Mouse (Mus musculus): ENCODE results near the gene Ptpre. TPM values are rescaled to one million over a fixed set of nuclear protein-coding genes. Genes with fewer than 3 reads are reported as not detected.
A peak's percentile ranks its signal among the peaks of the same experiment; 100 is the strongest.

Ptpre gene
- polyA plus RNA-seq, 1 experiment from 2014 or later = 2.7 TPM

GRCm38 (mm10) chr7:135556663-135557402 is 19.6 kb downstream of the Ptpre start:
- no peak overlapping the region for H3K4me2 ChIP-seq (replicated peaks; ENCODE audit: low read depth, low read length)
- H3K36me3 ChIP-seq (ENCODE audit: control insufficient read depth, insufficient read depth, low read length) = no peaks in the 10 kb centered on the region
- no peaks in the 10 kb centered on the region for H3K9me3 ChIP-seq (ENCODE audit: control insufficient read depth, low read depth, low read length)
- no peaks in the 10 kb centered on the region for H3K27me3 ChIP-seq (ENCODE audit: control insufficient read depth, insufficient read depth, low read length)
- no peak overlapping the region for H3K27ac ChIP-seq (ENCODE audit: low read length)
- H3K4me3 ChIP-seq (ENCODE audit: low read depth, low read length) = no peak overlapping the region
- no peak overlapping the region for H3K9ac ChIP-seq (replicated peaks; ENCODE audit: low read depth, low read length)
- H3K4me1 ChIP-seq (ENCODE audit: control insufficient read depth, insufficient read depth, low read length) = no peaks in the 10 kb centered on the region
- 89% methylated on average over 3 of the region's 3 CpGs for WGBS
- ATAC-seq (ENCODE audit: insufficient number of reproducible peaks, insufficient read depth, low FRiP score, low read depth) = no peak

DNA sequence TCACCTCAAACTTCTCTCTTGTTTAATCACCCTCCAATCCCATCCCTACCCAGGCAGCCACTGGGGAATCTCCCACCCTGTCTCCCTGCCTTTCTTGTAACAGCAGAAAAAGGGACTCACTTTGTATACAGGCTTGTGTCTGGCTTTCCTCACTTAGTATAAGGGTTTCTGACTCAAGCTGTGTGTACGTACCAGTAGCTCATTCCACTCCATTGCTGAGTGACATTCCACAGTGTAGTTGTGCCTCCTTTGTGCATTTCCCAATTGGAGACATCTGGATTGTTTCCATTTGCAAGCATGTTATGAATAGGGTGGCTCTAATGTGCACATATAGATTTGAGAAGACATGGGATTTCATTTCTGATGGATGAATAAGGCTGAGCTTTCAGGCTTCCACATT is 23.0 kb downstream of the Ptpre start:
- ATAC-seq (ENCODE audit: insufficient number of reproducible peaks, insufficient read depth, low FRiP score, low read depth) = no peak
- no peaks in the 10 kb centered on the region for H3K4me1 ChIP-seq (ENCODE audit: control insufficient read depth, insufficient read depth, low read length)
- H3K27ac ChIP-seq (ENCODE audit: low read length) = no peak overlapping the region
- WGBS = 33% methylated on average over 1 of the region's 1 CpGs
- H3K4me3 ChIP-seq (ENCODE audit: low read depth, low read length) = no peak overlapping the region
- no peak overlapping the region for H3K9ac ChIP-seq (replicated peaks; ENCODE audit: low read depth, low read length)
- no peak overlapping the region for H3K4me2 ChIP-seq (replicated peaks; ENCODE audit: low read depth, low read length)
- H3K36me3 ChIP-seq (ENCODE audit: control insufficient read depth, insufficient read depth, low read length) = no peaks in the 10 kb centered on the region
- no peaks in the 10 kb centered on the region for H3K27me3 ChIP-seq (ENCODE audit: control insufficient read depth, insufficient read depth, low read length)
- H3K9me3 ChIP-seq (ENCODE audit: control insufficient read depth, low read depth, low read length) = no peaks in the 10 kb centered on the region

DNA sequence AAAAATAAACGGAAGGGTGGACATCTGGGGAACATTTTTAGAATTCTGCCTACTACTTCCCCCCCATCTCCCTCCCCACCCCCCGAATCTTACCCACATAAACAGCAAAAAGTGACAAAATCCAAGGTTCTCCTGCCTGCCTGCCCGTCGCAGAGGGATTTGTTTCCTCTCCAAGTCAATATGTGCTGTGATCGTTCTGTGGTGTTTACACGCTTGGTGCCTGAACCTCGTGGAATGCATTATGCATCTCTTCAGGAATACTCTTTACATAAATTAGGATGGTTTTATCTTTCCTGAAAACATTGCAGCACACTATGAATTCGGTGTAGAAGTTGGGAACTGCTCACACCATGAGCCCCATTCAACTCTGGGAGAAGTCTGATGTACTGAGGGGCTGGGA is 26.7 kb downstream of the Ptpre start:
- Histone ChIP-seq H3K4me2 (replicated peaks; ENCODE audit: low read depth, low read length) (no peak overlapping the region), H3K27ac (ENCODE audit: low read length) (no peak overlapping the region), H3K9ac (replicated peaks; ENCODE audit: low read depth, low read length) (no peak overlapping the region), H3K4me1 (ENCODE audit: control insufficient read depth, insufficient read depth, low read length) (no peaks in the 10 kb centered on the region), H3K9me3 (ENCODE audit: control insufficient read depth, low read depth, low read length) (no peaks in the 10 kb centered on the region), H3K4me3 (ENCODE audit: low read depth, low read length) (no peak overlapping the region), H3K27me3 (ENCODE audit: control insufficient read depth, insufficient read depth, low read length) (no peaks in the 10 kb centered on the region), H3K36me3 (ENCODE audit: control insufficient read depth, insufficient read depth, low read length) (no peaks in the 10 kb centered on the region)
- no peak for ATAC-seq (ENCODE audit: insufficient number of reproducible peaks, insufficient read depth, low FRiP score, low read depth)
- 77% methylated on average over 8 of the region's 8 CpGs for WGBS

DNA sequence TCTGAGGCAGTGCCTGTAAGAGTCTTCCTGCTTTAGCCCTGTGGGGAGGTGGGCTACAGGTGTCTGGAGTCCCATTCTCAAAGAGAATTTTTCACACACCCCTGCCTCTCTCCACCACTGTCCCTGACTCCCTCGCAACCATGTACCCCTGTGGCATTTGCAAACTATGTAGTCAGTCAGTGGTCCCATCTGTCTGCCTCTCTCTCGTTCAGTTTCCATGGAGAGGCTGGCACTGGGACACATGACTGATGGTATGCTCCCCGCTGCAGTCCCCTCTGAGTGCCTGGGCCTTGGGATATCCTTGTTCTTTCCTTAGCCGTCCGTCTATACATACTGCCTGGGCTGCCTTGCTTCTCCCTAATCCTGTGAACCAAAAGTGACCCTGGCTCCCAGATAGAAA is 28.7 kb downstream of the Ptpre start:
- no peak for ATAC-seq (ENCODE audit: insufficient number of reproducible peaks, insufficient read depth, low FRiP score, low read depth)
- Histone ChIP-seq H3K27ac (ENCODE audit: low read length) (no peak overlapping the region), H3K9ac (replicated peaks; ENCODE audit: low read depth, low read length) (no peak overlapping the region), H3K36me3 (ENCODE audit: control insufficient read depth, insufficient read depth, low read length) (no peaks in the 10 kb centered on the region), H3K4me1 (ENCODE audit: control insufficient read depth, insufficient read depth, low read length) (no peaks in the 10 kb centered on the region), H3K4me2 (replicated peaks; ENCODE audit: low read depth, low read length) (no peak overlapping the region), H3K4me3 (ENCODE audit: low read depth, low read length) (no peak overlapping the region), H3K27me3 (ENCODE audit: control insufficient read depth, insufficient read depth, low read length) (no peaks in the 10 kb centered on the region), H3K9me3 (ENCODE audit: control insufficient read depth, low read depth, low read length) (no peaks in the 10 kb centered on the region)
- WGBS = 79% methylated on average over 5 of the region's 5 CpGs

DNA sequence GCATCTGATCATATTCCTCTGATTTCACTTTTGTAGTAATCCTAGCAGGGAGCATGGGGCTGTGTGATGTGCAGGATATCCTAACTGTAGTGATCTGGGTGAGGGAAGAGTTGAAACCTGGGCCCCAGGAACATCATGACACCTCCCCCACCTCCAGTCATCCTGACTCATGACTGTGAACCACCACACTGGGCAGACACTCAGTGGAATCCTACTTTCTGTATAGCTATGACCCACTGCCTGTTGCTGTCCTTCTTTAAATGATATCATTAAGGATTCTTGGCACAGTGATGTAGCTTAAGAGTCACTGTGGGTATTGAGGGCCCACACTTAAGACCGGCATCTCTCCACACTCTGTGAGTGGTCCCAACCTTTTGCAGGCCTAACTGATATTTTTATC is 30.3 kb downstream of the Ptpre start:
- Histone ChIP-seq H3K9me3 (ENCODE audit: control insufficient read depth, low read depth, low read length) (no peaks in the 10 kb centered on the region), H3K4me1 (ENCODE audit: control insufficient read depth, insufficient read depth, low read length) (no peaks in the 10 kb centered on the region), H3K9ac (replicated peaks; ENCODE audit: low read depth, low read length) (no peak overlapping the region), H3K4me3 (ENCODE audit: low read depth, low read length) (no peak overlapping the region), H3K36me3 (ENCODE audit: control insufficient read depth, insufficient read depth, low read length) (no peaks in the 10 kb centered on the region), H3K4me2 (replicated peaks; ENCODE audit: low read depth, low read length) (no peak overlapping the region), H3K27me3 (ENCODE audit: control insufficient read depth, insufficient read depth, low read length) (no peaks in the 10 kb centered on the region), H3K27ac (ENCODE audit: low read length) (no peak overlapping the region)
- WGBS = 76% methylated on average over 1 of the region's 1 CpGs
- ATAC-seq (ENCODE audit: insufficient number of reproducible peaks, insufficient read depth, low FRiP score, low read depth) = no peak

GRCm38 (mm10) chr7:135568550-135568949 is 31.3 kb downstream of the Ptpre start:
- Histone ChIP-seq H3K27me3 (ENCODE audit: control insufficient read depth, insufficient read depth, low read length) (no peaks in the 10 kb centered on the region), H3K4me1 (ENCODE audit: control insufficient read depth, insufficient read depth, low read length) (no peaks in the 10 kb centered on the region), H3K9ac (replicated peaks; ENCODE audit: low read depth, low read length) (no peak overlapping the region), H3K4me2 (replicated peaks; ENCODE audit: low read depth, low read length) (no peak overlapping the region), H3K27ac (ENCODE audit: low read length) (no peak overlapping the region), H3K9me3 (ENCODE audit: control insufficient read depth, low read depth, low read length) (no peaks in the 10 kb centered on the region), H3K4me3 (ENCODE audit: low read depth, low read length) (no peak overlapping the region), H3K36me3 (ENCODE audit: control insufficient read depth, insufficient read depth, low read length) (no peaks in the 10 kb centered on the region)
- 55% methylated on average over 2 of the region's 2 CpGs for WGBS
- ATAC-seq (ENCODE audit: insufficient number of reproducible peaks, insufficient read depth, low FRiP score, low read depth) = no peak

- H3K4me1 ChIP-seq (ENCODE audit: control insufficient read depth, insufficient read depth, low read length) = no peaks in the 10 kb centered on the region
These were observed 34.1 kb downstream of the Ptpre start for GRCm38 (mm10) chr7:135571392-135571791.

GRCm38 (mm10) chr7:135571951-135572559 is 34.8 kb downstream of the Ptpre start:
- H3K9ac ChIP-seq (replicated peaks; ENCODE audit: low read depth, low read length) = no peak overlapping the region
- H3K27me3 ChIP-seq (ENCODE audit: control insufficient read depth, insufficient read depth, low read length) = no peaks in the 10 kb centered on the region
- no peak overlapping the region for H3K4me2 ChIP-seq (replicated peaks; ENCODE audit: low read depth, low read length)
- no peaks in the 10 kb centered on the region for H3K36me3 ChIP-seq (ENCODE audit: control insufficient read depth, insufficient read depth, low read length)
- no peak overlapping the region for H3K4me3 ChIP-seq (ENCODE audit: low read depth, low read length)
- peak; percentile 82; the same call in 1 of the 2 replicates for ATAC-seq (ENCODE audit: insufficient number of reproducible peaks, insufficient read depth, low FRiP score, low read depth)
- no peaks in the 10 kb centered on the region for H3K4me1 ChIP-seq (ENCODE audit: control insufficient read depth, insufficient read depth, low read length)
- H3K9me3 ChIP-seq (ENCODE audit: control insufficient read depth, low read depth, low read length) = no peaks in the 10 kb centered on the region
- WGBS = 43% methylated on average over 10 of the region's 10 CpGs
- no peak overlapping the region for H3K27ac ChIP-seq (ENCODE audit: low read length)

More at GRCm38 (mm10) chr7:135571392-135571791, 34.1 kb downstream of the Ptpre start:
- Histone ChIP-seq H3K4me2 (replicated peaks; ENCODE audit: low read depth, low read length) (no peak overlapping the region), H3K27ac (ENCODE audit: low read length) (no peak overlapping the region), H3K9ac (replicated peaks; ENCODE audit: low read depth, low read length) (no peak overlapping the region), H3K36me3 (ENCODE audit: control insufficient read depth, insufficient read depth, low read length) (no peaks in the 10 kb centered on the region), H3K27me3 (ENCODE audit: control insufficient read depth, insufficient read depth, low read length) (no peaks in the 10 kb centered on the region), H3K9me3 (ENCODE audit: control insufficient read depth, low read depth, low read length) (no peaks in the 10 kb centered on the region), H3K4me3 (ENCODE audit: low read depth, low read length) (no peak overlapping the region)
- ATAC-seq (ENCODE audit: insufficient number of reproducible peaks, insufficient read depth, low FRiP score, low read depth) = no peak
